Mouse (Mus musculus) left cerebral cortex, postnatal 4 days (tissue): Measurements from ENCODE around the gene Synrg. TPM values are rescaled to one million over a fixed set of nuclear protein-coding genes. Genes with fewer than 3 reads are reported as not detected.

Experiments
- DNase-seq: peaks from one replicate; pipeline ENCODE4 v3.0.0-alpha.2; 2022
- intact Hi-C: fragments of 180-260 bp; cut with DNase I; formaldehyde crosslinking; loops from one replicate; pipeline ENCODE4 v1.15.1; 2025
- total RNA-seq, 2 experiments: library from RNA; stranded (reverse); gene quantifications; 2 replicates each; pipeline ENCODE4 v1.2.3; 2021

The Synrg gene
- total RNA-seq, 2 experiments from 2014 or later: 58.9 to 63.6 TPM

GRCm38 (mm10) chr11:84072904-84073651 lies 108.8 kb downstream of the Synrg start:
- intact Hi-C loops: no loop called here
- no peak for DNase-seq

GRCm38 (mm10) chr11:84073816-84074764 lies 109.9 kb downstream of the Synrg start:
- no peak for DNase-seq
- intact Hi-C loops: no loop called here

- intact Hi-C loops: no loop called here
- DNase-seq: peak; percentile 42
Measured at GRCm38 (mm10) chr11:84077008-84077407, 112.8 kb downstream of the Synrg start.

GRCm38 (mm10) chr11:84078601-84079000 lies 114.4 kb downstream of the Synrg start:
- intact Hi-C loops: no loop called here
- DNase-seq: no peak

- intact Hi-C loops: no loop called here
- DNase-seq: no peak
Measured at GRCm38 (mm10) chr11:84079361-84079760, 115.1 kb downstream of the Synrg start.

- intact Hi-C loops: no loop called here
Measured at GRCm38 (mm10) chr11:84079887-84080286, 115.7 kb downstream of the Synrg start.

GRCm38 (mm10) chr11:84080327-84080726 lies 116.1 kb downstream of the Synrg start:
- intact Hi-C loops: no loop called here
- no peak for DNase-seq

More at GRCm38 (mm10) chr11:84079887-84080286, 115.7 kb downstream of the Synrg start:
- DNase-seq: no peak

GRCm38 (mm10) chr11:84081901-84082300 lies 117.7 kb downstream of the Synrg start:
- no peak for DNase-seq
- intact Hi-C loops: no loop called here

- no peak for DNase-seq
- intact Hi-C loops: no loop called here
Measured at GRCm38 (mm10) chr11:84090572-84090971, 126.3 kb downstream of the Synrg start.

Other genes starting within 250 kb of the Synrg start
- not detected for gene Wfdc21, start 217.5 kb upstream of the Synrg start, total RNA-seq
- gene Heatr6, start 210.7 kb upstream of the Synrg start, total RNA-seq: 10 to 100 TPM; 27.3 to 28.3 TPM
- not detected for gene Hnf1b, start 114.4 kb upstream of the Synrg start, total RNA-seq
- 10 to 100 TPM; 13.3 to 15.2 TPM for gene Ddx52, start 22.4 kb upstream of the Synrg start, total RNA-seq
- gene Dusp14, start 104.8 kb downstream of the Synrg start, total RNA-seq: 1 to 10 TPM; 6.3 to 7.1 TPM
- 10 to 100 TPM; 41.0 to 46.5 TPM for gene Tada2a, start 165.2 kb downstream of the Synrg start, total RNA-seq
- gene Acaca, start 165.2 kb downstream of the Synrg start, total RNA-seq: 100 to 1,000 TPM; 186 to 187 TPM
- gene Gm11437, start 203.0 kb downstream of the Synrg start, total RNA-seq: not detected